Mouse (Mus musculus) liver, adult 2 months (tissue): ENCODE data around the gene Dnajb5.

Source experiments
- CTCF ChIP-seq: fragments of 200-500 bp; IDR thresholded peaks from 2 replicates; pipeline ENCODE4 v1.5.1; 2011; ENCODE audit warnings: low read depth, low read length, control low read depth
- POLR2A ChIP-seq: fragments of 200-500 bp; IDR thresholded peaks from 2 replicates; pipeline ENCODE4 v1.6.1; 2011; ENCODE audit warnings: low read length, control low read depth; ENCODE audit not compliant: insufficient read depth; ENCODE audit errors: extremely low read depth

DNA sequence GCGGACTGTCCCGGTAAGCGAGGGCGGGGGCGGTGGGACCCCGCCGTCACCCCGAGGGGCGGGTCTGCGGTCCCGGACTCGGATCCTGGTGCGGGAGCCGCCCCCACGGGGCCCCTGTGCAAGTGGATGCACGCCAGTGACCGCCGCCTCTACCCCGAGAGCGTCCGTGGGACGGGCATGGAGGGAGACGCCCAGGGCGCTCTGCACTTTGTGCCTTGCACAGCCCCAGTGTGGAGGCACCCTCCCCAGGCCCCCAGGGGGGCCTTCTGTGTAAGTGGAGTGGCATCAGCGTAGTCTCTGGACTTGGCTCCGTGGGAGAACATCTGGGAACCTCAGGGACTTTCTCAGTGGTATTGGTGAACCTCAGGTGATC is 32.2 kb upstream of the Dnajb5 start:
- TF ChIP-seq CTCF: no peak
- TF ChIP-seq POLR2A: no peak
